Mouse (Mus musculus) R1 (cell line): ENCODE data around the gene Vmn2r104.

Experiments
- DNase-seq: peaks from one replicate; pipeline ENCODE4 v3.0.0-alpha.2; 2018; ENCODE audit warnings: low read depth, low spot score

The Vmn2r104 gene

DNA sequence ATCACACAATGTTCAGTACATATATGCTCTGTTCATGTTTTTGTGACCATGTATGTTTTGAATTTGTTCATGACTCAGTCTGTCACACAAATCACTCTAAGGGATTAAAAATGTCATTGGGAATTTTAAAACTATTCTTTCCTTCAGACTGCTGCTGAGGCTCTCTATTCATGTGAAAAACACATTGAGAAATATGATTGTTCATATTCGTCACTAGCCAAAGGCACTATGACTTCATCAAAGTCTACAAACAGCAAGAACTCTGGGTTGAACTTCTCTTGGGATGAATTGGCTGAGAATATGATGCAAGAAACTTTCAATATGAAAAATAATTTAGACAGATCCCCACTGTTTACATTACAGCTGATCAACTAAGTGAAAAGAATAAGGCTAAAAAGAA is at the start of gene Vmn2r104:
Gene Vmn2r104, minus strand, starts transcription at position 101 of the 400 bp plus-strand sequence.
- no peak for DNase-seq

DNA sequence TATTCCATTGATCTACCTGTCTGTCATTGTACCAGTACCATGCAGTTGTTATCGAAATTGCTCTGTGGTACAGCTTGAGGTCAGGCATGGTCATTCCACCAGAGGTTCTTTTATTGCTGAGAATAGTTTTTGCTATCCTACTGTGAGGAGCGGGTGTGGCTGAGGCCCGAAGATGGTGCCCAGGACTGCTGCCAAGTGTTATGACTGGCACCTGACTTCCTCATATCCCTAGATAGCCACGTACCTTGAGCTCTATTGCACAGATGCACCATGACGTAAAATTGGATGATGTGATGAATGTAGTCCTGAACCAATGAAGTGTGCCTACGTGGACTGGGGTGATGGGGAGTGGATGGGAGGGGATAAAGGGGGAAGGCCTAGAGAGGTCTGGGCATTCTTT is 26.0 kb upstream of the Vmn2r104 start:
- no peak for DNase-seq

DNA sequence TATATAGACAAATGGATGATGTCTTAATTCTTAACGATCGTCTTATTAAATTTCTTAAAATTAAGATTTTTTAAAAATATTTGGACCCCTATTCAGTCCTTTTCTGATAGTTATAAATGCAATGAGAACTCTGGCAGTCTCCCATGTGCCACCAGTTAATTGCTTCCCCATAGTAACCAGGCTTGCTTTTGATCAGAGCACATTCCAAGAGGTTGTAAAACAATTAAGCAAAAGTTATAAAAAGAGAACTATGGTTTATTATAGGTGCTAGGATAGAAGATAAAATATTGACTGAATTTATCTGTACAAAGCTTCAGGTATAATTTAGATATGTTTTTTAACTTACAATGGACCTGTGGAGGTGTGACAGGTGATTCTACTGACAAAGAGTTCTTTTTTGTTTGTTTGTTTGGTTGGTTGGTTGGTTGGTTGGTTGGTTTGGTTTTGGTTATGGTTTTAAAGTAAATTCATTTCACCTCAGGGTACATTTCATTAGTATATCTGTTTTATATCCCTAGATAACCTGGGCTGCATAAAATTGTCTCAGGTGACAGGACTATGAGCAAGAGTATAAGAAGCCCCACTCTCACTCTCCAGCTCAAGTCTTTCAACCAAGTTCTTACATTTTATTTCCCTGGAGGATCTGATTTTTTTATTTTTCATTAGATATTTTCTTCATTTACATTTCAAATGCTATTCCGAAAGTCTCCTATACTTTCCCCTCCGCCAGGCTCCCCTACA is 23.7 kb upstream of the Vmn2r104 start:
- no peak for DNase-seq
